13 mouse cellular contexts compared by ENCODE assay signal in genomic region chr9:57820186-57821080, GRCm38 (mm10). TPM values are rescaled to one million over a fixed set of nuclear protein-coding genes. Genes with fewer than 3 reads are reported as not detected.
DNase-seq lines count a peak whose midpoint lies in the region; ATAC-seq and TF ChIP-seq lines count a peak whose summit lies in the region.
"Had no signal": no experiment of that assay in that cellular context is flagged by ENCODE, and none has a peak within 500 bp of the region (broad histone marks: within the 10 kb centered on the region; RNA-seq: fewer than 3 reads in every experiment).

No protein-coding gene starts in this region.

- H3K4me1 ChIP-seq in heart, postnatal 0 days (ENCODE audit: control insufficient read depth, insufficient read depth): peaks cover 35% of the 10 kb centered on the region
- H3K4me1 ChIP-seq in MEL (ENCODE audit: control insufficient read depth in 1 of 2, insufficient read depth in 2 of 2, low read length in 2 of 2): peaks cover 3 to 8% of the 10 kb centered on the region in 2 experiments; a peak in 3 of 4 replicates
- peaks cover 89% of the 10 kb centered on the region for H3K4me1 ChIP-seq in megakaryocyte, embryonic 14.5 days
- H3K4me1 ChIP-seq in lung, adult 2 months (ENCODE audit: control insufficient read depth, insufficient read depth, low read length): peaks cover 11% of the 10 kb centered on the region

- H3K79me2 ChIP-seq in MEL (ENCODE audit: control insufficient read depth, insufficient read depth, low read length, poor library complexity): no peaks in the 10 kb centered on the region

- 0 out of 2 replicates have a peak overlapping the region, but pooled peaks have one; percentile 6 for H3K4me2 ChIP-seq in heart, postnatal 0 days (ENCODE audit: low read depth, low read length)
- H3K4me2 ChIP-seq: intestine, embryonic 15.5 days; lung, embryonic 14.5 days had no signal

- 44% methylated on average over 16 of the region's 16 CpGs for WGBS in heart, postnatal 0 days
- WGBS in lung, adult 2 months: 66% methylated on average over 16 of the region's 16 CpGs

- TF ChIP-seq POLR2A in MEL (IDR thresholded peaks at IDR 0.05; ENCODE audit: control insufficient read depth in 1 of 2, insufficient read depth in 1 of 2, low read depth in 1 of 2, low read length in 2 of 2, poor library complexity in 1 of 2): no peak
- TF ChIP-seq POLR2A in lung, adult 2 months (IDR thresholded peaks at IDR 0.05; ENCODE audit: borderline replicate concordance, extremely low read depth, low read depth, low read length): no peak

- peak overlapping the region; percentile 26; the same call in 1 of the 2 replicates for H3K27ac ChIP-seq in heart, postnatal 0 days (ENCODE audit: low read depth)
- no peak overlapping the region for H3K27ac ChIP-seq in MEL (ENCODE audit: control insufficient read depth, low read depth, low read length)
- H3K27ac ChIP-seq: intestine, embryonic 15.5 days had no signal

- H3K4me3 ChIP-seq in heart, postnatal 0 days (ENCODE audit: low read depth, low read length): no peak overlapping the region
- no peak overlapping the region for H3K4me3 ChIP-seq in MEL (ENCODE audit: control insufficient read depth in 1 of 2, insufficient read depth in 1 of 2, low read depth in 2 of 2, low read length in 2 of 2)
- peak overlapping the region; percentile 88 for H3K4me3 ChIP-seq in megakaryocyte, embryonic 14.5 days (replicated peaks)
- no peak overlapping the region for H3K4me3 ChIP-seq in lung, adult 2 months (replicated peaks; ENCODE audit: extremely low read depth, low read depth, low read length)
- H3K4me3 ChIP-seq: intestine, embryonic 15.5 days had no signal

- TF ChIP-seq RAD21 in MEL (IDR thresholded peaks at IDR 0.05; ENCODE audit: low read depth, low read length): no peak

- no peak for TF ChIP-seq EP300 in heart, postnatal 0 days (IDR thresholded peaks at IDR 0.05; ENCODE audit: low read depth)
- TF ChIP-seq EP300 in MEL (IDR thresholded peaks at IDR 0.05; ENCODE audit: low read depth in 1 of 2, low read length in 2 of 2): no peak

- H3K36me3 ChIP-seq in heart, postnatal 0 days (replicated peaks; ENCODE audit: control insufficient read depth, insufficient read depth, low read length): no peaks in the 10 kb centered on the region; the same call in 1 of the 2 replicates
- peaks cover 0 to 7% of the 10 kb centered on the region in 2 experiments; a peak in 2 of 4 replicates for H3K36me3 ChIP-seq in MEL (ENCODE audit: control insufficient read depth in 1 of 2, insufficient read depth in 2 of 2, low read length in 2 of 2)
- H3K36me3 ChIP-seq in megakaryocyte, embryonic 14.5 days (replicated peaks; ENCODE audit: low read length): peaks cover 74% of the 10 kb centered on the region
- H3K36me3 ChIP-seq: intestine, embryonic 15.5 days had no signal

- no peaks in the 10 kb centered on the region for H3K9me3 ChIP-seq in heart, postnatal 0 days (replicated peaks; ENCODE audit: control insufficient read depth, low read length)
- no peaks in the 10 kb centered on the region for H3K9me3 ChIP-seq in MEL (replicated peaks; ENCODE audit: insufficient read depth, low read length)
- no peaks in the 10 kb centered on the region for H3K9me3 ChIP-seq in megakaryocyte, embryonic 14.5 days
- H3K9me3 ChIP-seq: G1E; intestine, embryonic 15.5 days had no signal

- no peak for ATAC-seq in heart, postnatal 0 days (ENCODE audit: insufficient read depth, low read depth)
- peak; percentile 97 for ATAC-seq in granulocyte monocyte progenitor cell, adult 5-6 weeks (replicated peaks; ENCODE audit: poor library complexity, severe bottlenecking)
- ATAC-seq: intestine, embryonic 15.5 days had no signal

- intact Hi-C loops in heart, postnatal 14 days (cut with DNase I): no loop called here

- no peak overlapping the region for H3K9ac ChIP-seq in heart, postnatal 0 days (replicated peaks; ENCODE audit: low read depth, low read length)
- no peak overlapping the region for H3K9ac ChIP-seq in MEL (ENCODE audit: control insufficient read depth, low read depth, low read length, poor library complexity, severe bottlenecking)
- H3K9ac ChIP-seq: intestine, embryonic 15.5 days; lung, embryonic 14.5 days had no signal

- no peak for TF ChIP-seq CTCF in heart, postnatal 0 days (IDR thresholded peaks at IDR 0.05; ENCODE audit: low read depth)
- TF ChIP-seq CTCF in MEL (IDR thresholded peaks at IDR 0.05 in 2 of 3, conservative IDR thresholded peaks at IDR 0.05 in 1 of 3; ENCODE audit: control insufficient read depth in 1 of 3, insufficient read depth in 1 of 3, low read depth in 2 of 3, low read length in 3 of 3, poor library complexity in 1 of 3, severe bottlenecking in 1 of 3): no peak
- TF ChIP-seq CTCF in lung, adult 2 months (IDR thresholded peaks at IDR 0.05; ENCODE audit: insufficient read depth, low read length): no peak

- DNase-seq in heart, postnatal 0 days (ENCODE audit: low spot score): no peak
- no peak for DNase-seq in heart, postnatal 14 days
- peak; percentile 40 for DNase-seq in MEL (ENCODE audit: low read depth, low spot score)
- DNase-seq in urinary bladder, postnatal 14 days (ENCODE audit: low spot score): no peak
- no peak for DNase-seq in lung, adult 2 months
- DNase-seq: adrenal gland, postnatal 10 days; cerebellum, postnatal 14 days; lung, embryonic 14.5 days; thymus, postnatal 25 days had no signal

- no peaks in the 10 kb centered on the region for H3K27me3 ChIP-seq in heart, postnatal 0 days (ENCODE audit: control insufficient read depth, insufficient read depth, low read length)
- no peaks in the 10 kb centered on the region for H3K27me3 ChIP-seq in MEL (ENCODE audit: control insufficient read depth in 1 of 2, insufficient read depth in 2 of 2, low read length in 2 of 2)
- H3K27me3 ChIP-seq in megakaryocyte, embryonic 14.5 days (replicated peaks): no peaks in the 10 kb centered on the region
- H3K27me3 ChIP-seq: intestine, embryonic 15.5 days had no signal

TF ChIP-seq in MEL, 35 proteins besides CTCF, POLR2A, EP300 and RAD21:
- TF ChIP-seq BHLHE40 (IDR thresholded peaks at IDR 0.05; ENCODE audit: borderline replicate concordance, low read depth, low read length) (no peak), RCOR1 (IDR thresholded peaks at IDR 0.05; ENCODE audit: low read depth, low read length) (no peak), ELF1 (IDR thresholded peaks at IDR 0.05; ENCODE audit: low read depth, low read length) (no peak), MYC (IDR thresholded peaks at IDR 0.05; ENCODE audit: low read depth, low read length) (no peak), ZNF384 (IDR thresholded peaks at IDR 0.05; ENCODE audit: low read depth, low read length) (no peak), CHD1 (IDR thresholded peaks at IDR 0.05; ENCODE audit: low read depth, low read length) (no peak), UBTF (IDR thresholded peaks at IDR 0.05; ENCODE audit: borderline replicate concordance, insufficient read depth, low read depth, low read length) (no peak)

RNA-seq across cellular contexts. Expression of gene Arid3b, which starts 16.2 kb away (rescaled TPM):
- 7.3 and 11.1 TPM in 2 replicates for total RNA-seq in heart, postnatal 0 days (2014; rRNA removed; ENCODE audit: low replicate concordance)
- polyA plus RNA-seq in heart, postnatal 0 days (2015; fragmentation: Nextera tagmentation; extraction: Ambion mirVana): 4.4 and 5.2 TPM in 2 replicates
- 1 to 10 TPM; 3.6 to 4.5 TPM for total RNA-seq in heart, postnatal 14 days (2021)
- total RNA-seq in MEL (2012; rRNA removed): 2.1 and 2.3 TPM in 2 replicates
- 1 to 10 TPM in 1 of 2 experiments, not detected in 1; 7.4 TPM for polyA plus RNA-seq in MEL (2012; ENCODE audit: insufficient read depth in 1 of 2, insufficient read length in 2 of 2, low read depth in 1 of 2, low replicate concordance in 2 of 2, missing spikeins in 1 of 2)
- 2.0 and 3.6 TPM in 2 replicates for total RNA-seq in granulocyte monocyte progenitor cell, adult 5-6 weeks (2014; fragmentation: Nextera tagmentation)
- 0.99 and 1.3 TPM in 2 replicates for total RNA-seq in granulocyte monocyte progenitor cell, adult 5-6 weeks (2017)
- polyA plus RNA-seq in megakaryocyte, embryonic 14.5 days (2012; ENCODE audit: insufficient read depth, low replicate concordance): 33.5 and 107 TPM in 2 replicates
- polyA plus RNA-seq in lung, adult 2 months (2012; rRNA removed): 16.4 and 16.6 TPM in 2 replicates

RNA-seq across cellular contexts. Expression of gene Clk3, which starts 54.8 kb away (rescaled TPM):
- total RNA-seq in heart, postnatal 0 days (2014; rRNA removed; ENCODE audit: low replicate concordance): 27.5 and 40.8 TPM in 2 replicates
- polyA plus RNA-seq in heart, postnatal 0 days (2015; fragmentation: Nextera tagmentation; extraction: Ambion mirVana): 31.9 and 34.8 TPM in 2 replicates
- 10 to 100 TPM; 32.7 to 40.8 TPM for total RNA-seq in heart, postnatal 14 days (2021)
- total RNA-seq in MEL (2012; rRNA removed): 28.8 and 31.2 TPM in 2 replicates
- polyA plus RNA-seq in MEL (2012; ENCODE audit: insufficient read depth in 1 of 2, insufficient read length in 2 of 2, low read depth in 1 of 2, low replicate concordance in 2 of 2, missing spikeins in 1 of 2): 10 to 100 TPM in 1 of 2 experiments, not detected in 1; 65.6 TPM
- 44.0 and 48.0 TPM in 2 replicates for total RNA-seq in granulocyte monocyte progenitor cell, adult 5-6 weeks (2014; fragmentation: Nextera tagmentation)
- 36.8 and 49.9 TPM in 2 replicates for total RNA-seq in granulocyte monocyte progenitor cell, adult 5-6 weeks (2017)
- polyA plus RNA-seq in megakaryocyte, embryonic 14.5 days (2012; ENCODE audit: insufficient read depth, low replicate concordance): 68.1 and 100 TPM in 2 replicates
- 95.5 and 159 TPM in 2 replicates for polyA plus RNA-seq in lung, adult 2 months (2012; rRNA removed)
